Mouse (Mus musculus): ENCODE measurements at regions not wholly inside any gene's neighbourhood (a gene's known extent, or its start where the extent isn't known, plus 50 kb on each side); places are given as distances from the start of the nearest gene placed in this dataset.
A peak's percentile ranks its signal among the peaks of the same experiment; 100 is the strongest.

GRCm38 (mm10) chr1:78050231-78050630, 146.7 kb downstream of the Pax3 start:
- DNase-seq: no peak

- DNase-seq: no peak
Observed at GRCm38 (mm10) chr1:78032336-78032735, 164.6 kb downstream of the Pax3 start.

- DNase-seq: no peak
Observed at GRCm38 (mm10) chr1:78021766-78022165, 175.2 kb downstream of the Pax3 start.

- DNase-seq: no peak
Observed at GRCm38 (mm10) chr1:78021014-78021413, 175.9 kb downstream of the Pax3 start.

GRCm38 (mm10) chr1:78017949-78018617, 178.9 kb downstream of the Pax3 start:
- no peak for DNase-seq

GRCm38 (mm10) chr1:78016541-78017267, 180.2 kb downstream of the Pax3 start:
- DNase-seq: no peak

GRCm38 (mm10) chr1:78015999-78016398, 180.9 kb downstream of the Pax3 start:
- no peak for DNase-seq

- no peak for DNase-seq
Observed at GRCm38 (mm10) chr1:78013396-78013795, 183.5 kb downstream of the Pax3 start.

GRCm38 (mm10) chr1:78008811-78009410, 188.0 kb downstream of the Pax3 start:
- peak; percentile 64 to 69 for DNase-seq

- no peak for DNase-seq
Observed at GRCm38 (mm10) chr1:78004376-78004775, 192.6 kb downstream of the Pax3 start.

GRCm38 (mm10) chr1:77998727-77999126, 198.2 kb downstream of the Pax3 start:
- peak in 1 of 2 experiments; percentile 26 for DNase-seq

- peak; percentile 79 to 86 for DNase-seq
Observed at GRCm38 (mm10) chr1:77981528-77981927, 215.4 kb downstream of the Pax3 start.

GRCm38 (mm10) chr1:77978696-77979095, 218.2 kb downstream of the Pax3 start:
- peak; percentile 43 to 54 for DNase-seq

GRCm38 (mm10) chr1:77975941-77976340, 221.0 kb downstream of the Pax3 start:
- no peak for DNase-seq

GRCm38 (mm10) chr1:77972301-77972717, 224.6 kb downstream of the Pax3 start:
- peak; percentile 14 to 24 for DNase-seq

- DNase-seq: no peak
Observed at GRCm38 (mm10) chr1:77964656-77965335, 232.1 kb downstream of the Pax3 start.

GRCm38 (mm10) chr1:77959309-77959708, 237.6 kb downstream of the Pax3 start:
- DNase-seq: no peak

GRCm38 (mm10) chr1:77957156-77957767, 239.7 kb downstream of the Pax3 start:
- no peak for DNase-seq

- DNase-seq: no peak
Observed at GRCm38 (mm10) chr1:77947894-77948293, 249.0 kb downstream of the Pax3 start.

- no peak for DNase-seq
Observed at GRCm38 (mm10) chr1:77944327-77944645, 252.6 kb downstream of the Pax3 start.

GRCm38 (mm10) chr1:77943633-77944326, 253.2 kb downstream of the Pax3 start:
- DNase-seq: no peak

GRCm38 (mm10) chr1:77943101-77943500, 253.8 kb downstream of the Pax3 start:
- DNase-seq: no peak
